Mouse (Mus musculus) G1E (cell line): ENCODE results near the gene Dab1.

Experiments
- CTCF ChIP-seq: IDR thresholded peaks from 2 replicates; pipeline ENCODE4 v1.5.1; 2012; ENCODE audit warnings: low read depth, low read length, inconsistent platforms, mixed read lengths
- GATA1 ChIP-seq: IDR thresholded peaks from 2 replicates; pipeline ENCODE4 v1.6.1; 2012; ENCODE audit warnings: borderline replicate concordance, low read length, inconsistent platforms, mixed read lengths
- GATA2 ChIP-seq: IDR thresholded peaks from 2 replicates; pipeline ENCODE4 v1.6.1; 2012; ENCODE audit warnings: low read depth, low read length, inconsistent platforms, borderline replicate concordance
- POLR2AphosphoS5 ChIP-seq: IDR thresholded peaks from 2 replicates; pipeline ENCODE4 v1.6.1; 2012; ENCODE audit warnings: low read depth, low read length, inconsistent platforms; ENCODE audit not compliant: insufficient replicate concordance
- TAL1 ChIP-seq: conservative IDR thresholded peaks from 2 replicates; pipeline ENCODE4 v1.6.1; 2012; ENCODE audit warnings: low read depth, low read length, inconsistent platforms, mixed read lengths

DNA sequence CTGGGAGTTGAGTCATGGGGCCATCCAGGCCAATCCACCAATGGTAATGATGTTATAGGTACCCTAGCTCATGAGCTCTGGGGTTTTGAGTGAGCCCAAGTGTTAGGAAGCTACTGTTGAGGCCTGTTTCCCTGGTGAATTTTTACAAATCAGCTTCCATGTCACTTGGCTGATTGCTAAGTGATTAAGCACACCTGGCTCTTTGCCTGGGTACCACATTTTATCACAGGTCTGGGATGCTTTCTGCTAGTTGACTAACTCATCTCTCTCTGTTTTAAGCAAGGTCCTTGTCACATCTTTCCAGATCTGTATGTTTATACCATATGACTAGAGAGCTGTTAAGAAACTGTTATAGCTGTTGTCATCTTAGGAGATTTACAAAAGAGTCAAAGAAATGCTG, 1051.6 kb downstream of the Dab1 start:
- no peak for TF ChIP-seq POLR2AphosphoS5
- TF ChIP-seq CTCF = no peak
- TF ChIP-seq GATA1 = no peak
- no peak for TF ChIP-seq TAL1
- TF ChIP-seq GATA2 = no peak
